Mouse (Mus musculus) kidney, postnatal 0 days (tissue): ENCODE results near the gene Tor4a. TPM values are rescaled to one million over a fixed set of nuclear protein-coding genes. Genes with fewer than 3 reads are reported as not detected.
A peak's percentile ranks its signal among the peaks of the same experiment; 100 is the strongest.

ENCODE experiments used
- ATAC-seq: fragments of 200-750 bp; cut with Nextera tagmentation; replicated peaks from 2 replicates; pipeline ENCODE4 v1.8.0; 2017; ENCODE audit warnings: low read depth, moderate number of reproducible peaks, moderate TSS enrichment, moderate library complexity; ENCODE audit not compliant: low FRiP score
- DNase-seq: peaks from one replicate; pipeline ENCODE4 v3.0.0-alpha.2; 2016; ENCODE audit warnings: low spot score
- H3K27ac ChIP-seq: fragments of 300-500 bp; sonication (generic); 2 replicates; pipeline ENCODE4 v1.5.1; 2014; ENCODE audit warnings: mild to moderate bottlenecking
- H3K27me3 ChIP-seq: fragments of 300-500 bp; sonication (generic); 2 replicates; pipeline ENCODE4 v1.6.1; 2014; ENCODE audit warnings: low read length, mixed read lengths; ENCODE audit not compliant: insufficient read depth
- H3K36me3 ChIP-seq: fragments of 300-500 bp; sonication (generic); 2 replicates; pipeline ENCODE4 v1.6.1; 2014; ENCODE audit warnings: low read length, mixed read lengths; ENCODE audit not compliant: insufficient read depth
- H3K4me1 ChIP-seq: fragments of 300-500 bp; sonication (generic); replicated peaks from 2 replicates; pipeline ENCODE4 v1.6.1; 2014; ENCODE audit warnings: antibody characterized with exemption, low read length, mixed read lengths; ENCODE audit not compliant: insufficient read depth
- H3K4me2 ChIP-seq: fragments of 300-500 bp; sonication (generic); 2 replicates; pipeline ENCODE4 v1.6.1; 2014; ENCODE audit warnings: mild to moderate bottlenecking, low read length, moderate library complexity, mixed read lengths
- H3K4me3 ChIP-seq: fragments of 300-500 bp; sonication (generic); replicated peaks from 2 replicates; pipeline ENCODE4 v1.5.1; 2014; ENCODE audit warnings: low read depth, low read length
- H3K9ac ChIP-seq: fragments of 300-500 bp; sonication (generic); 2 replicates; pipeline ENCODE4 v1.6.1; 2014; ENCODE audit warnings: low read depth, low read length
- H3K9me3 ChIP-seq: fragments of 300-500 bp; sonication (generic); replicated peaks from 2 replicates; pipeline ENCODE4 v1.6.1; 2016; ENCODE audit warnings: low read length, inconsistent platforms, mixed read lengths
- CTCF ChIP-seq: IDR thresholded peaks from 2 replicates; pipeline ENCODE4 v1.5.1; 2016; ENCODE audit warnings: antibody characterized with exemption, low read depth, mild to moderate bottlenecking, moderate library complexity
- WGBS: fragments of 180-500 bp; shearing (Covaris S2); extraction: QIAGEN DNeasy Blood & Tissue Kit; methylation state at CpG from one replicate; pipeline ENCODE4 v1.1.7; 2014; 5-methylcytosine and 5-hydroxymethylcytosine counted together
- polyA plus RNA-seq: library from polyadenylated mRNA; unstranded; fragments of >200 nt; fragmentation: Nextera tagmentation; extraction: Ambion mirVana; gene quantifications from 2 replicates; pipeline ENCODE4 v1.2.1, GENCODE M21; 2015

Gene Tor4a
- polyA plus RNA-seq, 1 experiment from 2014 or later: 10.8 TPM

GRCm38 (mm10) chr2:25207593-25207992 is 10.9 kb upstream of the Tor4a start:
- no peaks in the 10 kb centered on the region for H3K27me3 ChIP-seq
- no peak overlapping the region for H3K27ac ChIP-seq
- no peaks in the 10 kb centered on the region for H3K9me3 ChIP-seq
- H3K36me3 ChIP-seq: peaks cover 44% of the 10 kb centered on the region
- ATAC-seq (no peak), DNase-seq (no peak)
- H3K4me2 ChIP-seq: no peak overlapping the region
- peaks cover 10% of the 10 kb centered on the region for H3K4me1 ChIP-seq
- no peak for TF ChIP-seq CTCF
- WGBS: 85% methylated on average over 1 of the region's 1 CpGs
- H3K4me3 ChIP-seq: no peak overlapping the region
- H3K9ac ChIP-seq: no peak overlapping the region

- H3K27ac ChIP-seq: no peak overlapping the region
- no peaks in the 10 kb centered on the region for H3K4me1 ChIP-seq
- peak; percentile 44 for TF ChIP-seq CTCF
- no peak overlapping the region for H3K4me3 ChIP-seq
- DNase-seq (no peak), ATAC-seq (0 out of 2 replicates have a peak, but pooled peaks have one; percentile 38)
- H3K9me3 ChIP-seq: no peaks in the 10 kb centered on the region
- 61% methylated on average over 4 of the region's 4 CpGs for WGBS
- H3K9ac ChIP-seq: no peak overlapping the region
- no peak overlapping the region for H3K4me2 ChIP-seq
- H3K27me3 ChIP-seq: no peaks in the 10 kb centered on the region
- H3K36me3 ChIP-seq: peaks cover 69% of the 10 kb centered on the region
Measured at GRCm38 (mm10) chr2:25203631-25204214, 7.0 kb upstream of the Tor4a start.

- 90% methylated on average over 2 of the region's 2 CpGs for WGBS
- Histone ChIP-seq H3K4me2 (no peak overlapping the region), H3K9me3 (no peaks in the 10 kb centered on the region), H3K36me3 (peaks cover 51% of the 10 kb centered on the region), H3K4me1 (peaks cover 5% of the 10 kb centered on the region; the same call in 1 of the 2 replicates), H3K27ac (no peak overlapping the region), H3K9ac (no peak overlapping the region), H3K27me3 (no peaks in the 10 kb centered on the region), H3K4me3 (no peak overlapping the region)
- TF ChIP-seq CTCF: no peak
- no peak for DNase-seq
- ATAC-seq: no peak
Measured at GRCm38 (mm10) chr2:25200631-25201030, 3.9 kb upstream of the Tor4a start.

- no peaks in the 10 kb centered on the region for H3K9me3 ChIP-seq
- DNase-seq: no peak
- peaks cover 29% of the 10 kb centered on the region for H3K36me3 ChIP-seq
- H3K4me1 ChIP-seq: peaks cover 14% of the 10 kb centered on the region
- TF ChIP-seq CTCF: no peak
- no peak overlapping the region for H3K9ac ChIP-seq
- ATAC-seq: no peak
- H3K4me3 ChIP-seq: no peak overlapping the region
- H3K27me3 ChIP-seq: no peaks in the 10 kb centered on the region
- peak overlapping the region; percentile 91 for H3K27ac ChIP-seq
- no peak overlapping the region for H3K4me2 ChIP-seq
Measured at GRCm38 (mm10) chr2:25197946-25198345, 1.3 kb upstream of the Tor4a start.

GRCm38 (mm10) chr2:25197191-25197590 is 505 bp upstream of the Tor4a start:
- H3K4me3 ChIP-seq: no peak overlapping the region

GRCm38 (mm10) chr2:25195211-25196156 is 1.2 kb downstream of the Tor4a start:
- H3K9ac ChIP-seq: peak overlapping the region; percentile 50

More at GRCm38 (mm10) chr2:25197191-25197590, 505 bp upstream of the Tor4a start:
- DNase-seq (no peak), ATAC-seq (no peak)
- peaks cover 21% of the 10 kb centered on the region for H3K36me3 ChIP-seq
- peak overlapping the region; percentile 65 for H3K4me2 ChIP-seq
- no peaks in the 10 kb centered on the region for H3K9me3 ChIP-seq
- H3K4me1 ChIP-seq: peaks cover 14% of the 10 kb centered on the region
- H3K27me3 ChIP-seq: no peaks in the 10 kb centered on the region
- H3K9ac ChIP-seq: 0 out of 2 replicates have a peak overlapping the region, but pooled peaks have one; percentile 14
- peak overlapping the region; percentile 91 for H3K27ac ChIP-seq
- 22% methylated on average over 2 of the region's 2 CpGs for WGBS
- no peak for TF ChIP-seq CTCF

More at GRCm38 (mm10) chr2:25195211-25196156, 1.2 kb downstream of the Tor4a start:
- Histone ChIP-seq H3K27ac (peak overlapping the region; percentile 91), H3K9me3 (no peaks in the 10 kb centered on the region), H3K4me2 (peak overlapping the region; percentile 65), H3K27me3 (no peaks in the 10 kb centered on the region), H3K4me1 (peaks cover 14% of the 10 kb centered on the region), H3K36me3 (peaks cover 9% of the 10 kb centered on the region), H3K4me3 (peak overlapping the region; percentile 37)
- no peak for TF ChIP-seq CTCF
- ATAC-seq (no peak), DNase-seq (peak; percentile 61)
- WGBS: 19% methylated on average over 55 of the region's 55 CpGs
